Comparison of ENCODE assay signal across 24 mouse cellular contexts in the genomic region with DNA sequence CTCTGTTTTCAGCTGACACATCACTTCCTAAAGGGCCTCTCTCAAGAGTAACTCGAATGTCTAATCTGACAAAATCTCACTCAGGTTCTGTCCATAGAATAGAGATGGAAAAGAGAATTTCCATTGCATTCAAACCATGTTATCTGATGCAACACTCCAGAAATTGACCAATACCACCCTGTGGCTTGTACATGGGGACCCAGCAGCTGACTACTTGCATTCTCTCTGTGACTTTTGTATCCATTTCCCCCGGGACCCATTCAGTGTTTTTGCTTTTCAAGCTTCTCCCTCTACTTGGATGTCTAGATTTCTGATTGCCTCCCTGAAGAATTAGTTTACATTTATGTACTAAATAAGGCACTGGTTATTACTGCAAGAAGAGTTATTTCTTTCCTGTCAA. TPM values are rescaled to one million over a fixed set of nuclear protein-coding genes. Genes with fewer than 3 reads are reported as not detected.
A peak's percentile ranks its signal among the peaks of the same experiment; 100 is the strongest.
DNase-seq lines count a peak whose midpoint lies in the region; ATAC-seq and TF ChIP-seq lines count a peak whose summit lies in the region.
"Had no signal": no experiment of that assay in that cellular context is flagged by ENCODE, and none has a peak within 500 bp of the region (broad histone marks: within the 10 kb centered on the region; RNA-seq: fewer than 3 reads in every experiment).

No protein-coding gene starts in this region.

- no peaks in the 10 kb centered on the region for H3K79me2 ChIP-seq in myocyte (ENCODE audit: control insufficient read depth, insufficient read depth)

- H3K9ac ChIP-seq in hindbrain, embryonic 14.5 days: no peak overlapping the region
- H3K9ac ChIP-seq in hindbrain, embryonic 11.5 days (ENCODE audit: low read depth, low read length): no peak overlapping the region
- H3K9ac ChIP-seq in neural tube, embryonic 12.5 days: no peak overlapping the region
- no peak overlapping the region for H3K9ac ChIP-seq in neural tube, embryonic 15.5 days (replicated peaks)
- H3K9ac ChIP-seq: embryonic facial prominence, embryonic 12.5 days; embryonic facial prominence, embryonic 15.5 days; forebrain, embryonic 12.5 days had no signal

- no peak overlapping the region for H3K27ac ChIP-seq in hindbrain, embryonic 14.5 days
- no peak overlapping the region for H3K27ac ChIP-seq in hindbrain, embryonic 11.5 days (ENCODE audit: low read depth, low read length)
- H3K27ac ChIP-seq in neural tube, embryonic 12.5 days: no peak overlapping the region
- no peak overlapping the region for H3K27ac ChIP-seq in neural tube, embryonic 15.5 days (replicated peaks)
- H3K27ac ChIP-seq: embryonic facial prominence, embryonic 12.5 days; embryonic facial prominence, embryonic 15.5 days; forebrain, embryonic 12.5 days had no signal

- H3K27me3 ChIP-seq in hindbrain, embryonic 14.5 days (ENCODE audit: control insufficient read depth, insufficient read depth, low read length): no peaks in the 10 kb centered on the region
- H3K27me3 ChIP-seq in hindbrain, embryonic 11.5 days (ENCODE audit: control insufficient read depth, insufficient read depth, low read length): no peaks in the 10 kb centered on the region
- H3K27me3 ChIP-seq in neural tube, embryonic 12.5 days (replicated peaks): no peaks in the 10 kb centered on the region
- H3K27me3 ChIP-seq in myocyte (ENCODE audit: control insufficient read depth, insufficient read depth, insufficient read length): no peaks in the 10 kb centered on the region
- H3K27me3 ChIP-seq in neural tube, embryonic 15.5 days (replicated peaks): no peaks in the 10 kb centered on the region
- H3K27me3 ChIP-seq: embryonic facial prominence, embryonic 12.5 days; embryonic facial prominence, embryonic 15.5 days; forebrain, embryonic 12.5 days had no signal

- ATAC-seq in hindbrain, embryonic 14.5 days (ENCODE audit: low FRiP score): no peak
- no peak for ATAC-seq in hindbrain, embryonic 11.5 days (ENCODE audit: low FRiP score)
- no peak for ATAC-seq in neural tube, embryonic 12.5 days (ENCODE audit: low FRiP score, low read depth)
- ATAC-seq in neural tube, embryonic 15.5 days (ENCODE audit: low FRiP score): no peak
- ATAC-seq in CD4-positive, CD25-positive, alpha-beta regulatory T cell, adult 4 months: no peak
- no peak for ATAC-seq in cerebellum, adult (ENCODE audit: insufficient number of reproducible peaks, low FRiP score, low TSS enrichment)
- ATAC-seq: forebrain, embryonic 16.5 days had no signal

- H3K4me1 ChIP-seq in hindbrain, embryonic 14.5 days (replicated peaks; ENCODE audit: control insufficient read depth, insufficient read depth, low read length): peaks cover 26% of the 10 kb centered on the region; the same call in 1 of the 2 replicates
- H3K4me1 ChIP-seq in hindbrain, embryonic 11.5 days (replicated peaks; ENCODE audit: control insufficient read depth, insufficient read depth, low read length): no peaks in the 10 kb centered on the region
- peaks cover 18% of the 10 kb centered on the region for H3K4me1 ChIP-seq in neural tube, embryonic 12.5 days
- peaks cover 27% of the 10 kb centered on the region for H3K4me1 ChIP-seq in neural tube, embryonic 15.5 days
- H3K4me1 ChIP-seq: embryonic facial prominence, embryonic 12.5 days; embryonic facial prominence, embryonic 15.5 days had no signal

- no peak for TF ChIP-seq POLR2A in myocyte (IDR thresholded peaks at IDR 0.05; ENCODE audit: insufficient read length, low read depth)

- no peaks in the 10 kb centered on the region for H3K9me3 ChIP-seq in hindbrain, embryonic 14.5 days (ENCODE audit: control insufficient read depth, low read length)
- H3K9me3 ChIP-seq in hindbrain, embryonic 11.5 days (ENCODE audit: control insufficient read depth, low read length): no peaks in the 10 kb centered on the region
- no peaks in the 10 kb centered on the region for H3K9me3 ChIP-seq in neural tube, embryonic 12.5 days
- no peaks in the 10 kb centered on the region for H3K9me3 ChIP-seq in neural tube, embryonic 15.5 days (replicated peaks)
- H3K9me3 ChIP-seq: embryonic facial prominence, embryonic 12.5 days; embryonic facial prominence, embryonic 15.5 days; forebrain, embryonic 10.5 days; forebrain, embryonic 12.5 days had no signal

- peak overlapping the region; percentile 28; the same call in 1 of the 2 replicates for H3K4me2 ChIP-seq in hindbrain, embryonic 14.5 days (replicated peaks)
- no peak overlapping the region for H3K4me2 ChIP-seq in hindbrain, embryonic 11.5 days (replicated peaks; ENCODE audit: low read depth, low read length)
- peak overlapping the region; percentile 12; the same call in 1 of the 2 replicates for H3K4me2 ChIP-seq in neural tube, embryonic 12.5 days (replicated peaks)
- no peak overlapping the region for H3K4me2 ChIP-seq in myocyte (ENCODE audit: low read depth)
- H3K4me2 ChIP-seq in neural tube, embryonic 15.5 days: peak overlapping the region; percentile 28
- H3K4me2 ChIP-seq: embryonic facial prominence, embryonic 12.5 days; embryonic facial prominence, embryonic 15.5 days; forebrain, embryonic 12.5 days had no signal

- H3K4me3 ChIP-seq in hindbrain, embryonic 14.5 days (replicated peaks; ENCODE audit: low read length): no peak overlapping the region
- no peak overlapping the region for H3K4me3 ChIP-seq in hindbrain, embryonic 11.5 days (ENCODE audit: low read depth, low read length)
- no peak overlapping the region for H3K4me3 ChIP-seq in neural tube, embryonic 12.5 days
- H3K4me3 ChIP-seq in myocyte: no peak overlapping the region
- no peak overlapping the region for H3K4me3 ChIP-seq in neural tube, embryonic 15.5 days (replicated peaks)
- H3K4me3 ChIP-seq: embryonic facial prominence, embryonic 12.5 days; embryonic facial prominence, embryonic 15.5 days; erythroblast, embryonic 14.5 days; forebrain, embryonic 10.5 days; forebrain, embryonic 12.5 days had no signal

- no peak overlapping the region for H3ac ChIP-seq in myocyte (ENCODE audit: control insufficient read depth, insufficient read length)

- no peak for DNase-seq in hindbrain, embryonic 14.5 days (ENCODE audit: low spot score)
- no peak for DNase-seq in hindbrain, embryonic 11.5 days (ENCODE audit: low spot score)
- DNase-seq in neural tube, embryonic 10.5 days (ENCODE audit: extremely low spot score, low spot score): no peak
- DNase-seq: adrenal gland, adult 2 months; adrenal gland, postnatal 10 days; adrenal gland, postnatal 25 days; B cell, adult 2 months; cerebellum, adult 11-12 months; cerebellum, adult 8-10 months; cerebellum, adult 9-11 months; cerebellum, postnatal 14 days; cerebellum, postnatal 36 days; embryo, embryonic 11 days had no signal

- no peaks in the 10 kb centered on the region for H3K36me3 ChIP-seq in hindbrain, embryonic 14.5 days (replicated peaks; ENCODE audit: control insufficient read depth, insufficient read depth)
- H3K36me3 ChIP-seq in hindbrain, embryonic 11.5 days (ENCODE audit: control insufficient read depth, insufficient read depth, low read length): no peaks in the 10 kb centered on the region
- H3K36me3 ChIP-seq in neural tube, embryonic 12.5 days: no peaks in the 10 kb centered on the region
- no peaks in the 10 kb centered on the region for H3K36me3 ChIP-seq in myocyte (ENCODE audit: control insufficient read depth, insufficient read depth)
- no peaks in the 10 kb centered on the region for H3K36me3 ChIP-seq in neural tube, embryonic 15.5 days
- H3K36me3 ChIP-seq: embryonic facial prominence, embryonic 12.5 days; embryonic facial prominence, embryonic 15.5 days; forebrain, embryonic 12.5 days had no signal

- 84% methylated on average over 2 of the region's 2 CpGs for WGBS in hindbrain, embryonic 14.5 days
- 84% methylated on average over 2 of the region's 2 CpGs for WGBS in hindbrain, embryonic 11.5 days
- 74% methylated on average over 2 of the region's 2 CpGs for WGBS in neural tube, embryonic 12.5 days
- 78% methylated on average over 2 of the region's 2 CpGs for WGBS in neural tube, embryonic 15.5 days

TF ChIP-seq in myocyte, 11 proteins besides CTCF, POLR2A, EP300 and RAD21:
- TF ChIP-seq TCF3 (IDR thresholded peaks at IDR 0.05; ENCODE audit: insufficient read length, low read depth) (no peak), CEBPB (IDR thresholded peaks at IDR 0.05; ENCODE audit: insufficient read depth, poor library complexity, severe bottlenecking) (peak; percentile 63; the same call in 1 of the 2 replicates), POLR2AphosphoS2 (IDR thresholded peaks at IDR 0.05; ENCODE audit: insufficient read length, low read depth) (no peak), MYOD1 (IDR thresholded peaks at IDR 0.05; ENCODE audit: control insufficient read depth in 1 of 3, insufficient read length in 2 of 3, low read depth in 2 of 3) (no peak)
TF ChIP-seq in myocyte: peak in this region for 1.

RNA-seq across cellular contexts. Expression of a gene that starts 15.9 kb away (rescaled TPM):
- polyA plus RNA-seq in hindbrain, embryonic 14.5 days (2014; fragmentation: Nextera tagmentation; extraction: Ambion mirVana): 113 and 121 TPM in 2 replicates
- polyA plus RNA-seq in hindbrain, embryonic 11.5 days (2014; fragmentation: Nextera tagmentation; extraction: Ambion mirVana): 33.1 and 37.5 TPM in 2 replicates
- 64.0 and 67.1 TPM in 2 replicates for polyA plus RNA-seq in neural tube, embryonic 12.5 days (2016; fragmentation: Nextera tagmentation; extraction: Ambion mirVana)
- 19.6 TPM for polyA plus RNA-seq in myocyte (2012; fragmentation: generic; extraction: Trizol)
- 75.5 and 87.3 TPM in 2 replicates for polyA plus RNA-seq in neural tube, embryonic 15.5 days (2015; fragmentation: Nextera tagmentation; extraction: Ambion mirVana)
- polyA plus RNA-seq in CD4-positive, CD25-positive, alpha-beta regulatory T cell, adult 4 months (2017; shearing (Covaris generic)): not detected
- polyA plus RNA-seq: erythroblast, embryonic 14.5 days had no signal

Comparison
In these comparisons a context has a peak if more than half of its experiments do, and no peak if none do; other contexts are left out.
1. H3K4me2 ChIP-seq: peak in hindbrain, embryonic 14.5 days (single experiment), neural tube, embryonic 12.5 days (single experiment) and neural tube, embryonic 15.5 days (single experiment); none in hindbrain, embryonic 11.5 days (single experiment) and myocyte (single experiment).
2. RNA of a gene that starts 15.9 kb away (polyA plus RNA-seq): 113 to 121 TPM in hindbrain, embryonic 14.5 days, 75.5 to 87.3 TPM in neural tube, embryonic 15.5 days, 64.0 to 67.1 TPM in neural tube, embryonic 12.5 days, 33.1 to 37.5 TPM in hindbrain, embryonic 11.5 days and 19.6 TPM in myocyte (single experiment); not detected in CD4-positive, CD25-positive, alpha-beta regulatory T cell, adult 4 months; every median in the first group is over 10 times any median in the second.